Mouse (Mus musculus) G1E (cell line): ENCODE results near the gene Vps39.

Experiments
- CTCF ChIP-seq: IDR thresholded peaks from 2 replicates; pipeline ENCODE4 v1.5.1; 2012; ENCODE audit warnings: low read depth, low read length, inconsistent platforms, mixed read lengths
- GATA1 ChIP-seq: IDR thresholded peaks from 2 replicates; pipeline ENCODE4 v1.6.1; 2012; ENCODE audit warnings: borderline replicate concordance, low read length, inconsistent platforms, mixed read lengths
- TAL1 ChIP-seq: conservative IDR thresholded peaks from 2 replicates; pipeline ENCODE4 v1.6.1; 2012; ENCODE audit warnings: low read depth, low read length, inconsistent platforms, mixed read lengths

DNA sequence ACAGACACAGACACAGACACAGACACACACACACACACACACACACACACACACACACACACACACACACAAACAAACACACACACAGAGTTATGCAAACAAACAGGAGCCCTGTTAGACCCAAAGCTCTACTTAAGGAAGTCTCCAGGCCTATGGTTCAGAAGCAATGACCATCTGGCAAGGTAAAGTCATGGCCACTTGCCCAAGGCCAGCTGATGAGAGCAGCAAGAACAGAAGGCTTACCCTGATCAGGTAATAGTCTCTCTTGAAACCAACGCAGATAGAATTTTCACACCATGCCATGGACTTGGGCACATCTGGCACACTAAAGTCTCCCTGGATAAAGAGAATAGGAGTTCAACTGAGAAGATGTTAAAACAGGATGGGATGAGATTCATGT, 11.2 kb downstream of the Vps39 start:
- TF ChIP-seq GATA1 = no peak
- TF ChIP-seq CTCF = no peak
- TF ChIP-seq TAL1 = no peak
